ENCODE assay signal across 19 mouse cellular contexts in genomic region chr2:109985560-109985959, GRCm38 (mm10). TPM values are rescaled to one million over a fixed set of nuclear protein-coding genes. Genes with fewer than 3 reads are reported as not detected.
A peak's percentile ranks its signal among the peaks of the same experiment; 100 is the strongest.
DNase-seq lines count a peak whose midpoint lies in the region; ATAC-seq and TF ChIP-seq lines count a peak whose summit lies in the region.
"Had no signal": no experiment of that assay in that cellular context is flagged by ENCODE, and none has a peak within 500 bp of the region (broad histone marks: within the 10 kb centered on the region; RNA-seq: fewer than 3 reads in every experiment).

No protein-coding gene starts in this region.

- no peak for ATAC-seq in heart, embryonic 16.5 days (replicated peaks; ENCODE audit: extremely low read depth, insufficient read depth, low FRiP score)
- ATAC-seq in liver, embryonic 13.5 days (ENCODE audit: low read depth) = no peak
- ATAC-seq in embryonic facial prominence, embryonic 14.5 days (ENCODE audit: low read depth) = peak; percentile 66; the same call in 1 of the 2 replicates
- ATAC-seq: activated CD4-positive, CD25-positive, alpha-beta regulatory T cell, adult 4 months; inflammation-experienced regulatory T-cells, adult 6 months; lung, postnatal 0 days; midbrain, embryonic 16.5 days; Patski had no signal

- intact Hi-C loops in heart, adult 2 months (cut with DNase I) = no loop called here

- no peaks in the 10 kb centered on the region for H3K9me3 ChIP-seq in heart, embryonic 16.5 days (replicated peaks; ENCODE audit: control insufficient read depth, low read length)
- H3K9me3 ChIP-seq in liver, embryonic 13.5 days (replicated peaks) = no peaks in the 10 kb centered on the region
- H3K9me3 ChIP-seq in embryonic facial prominence, embryonic 14.5 days (ENCODE audit: control insufficient read depth, low read length) = no peaks in the 10 kb centered on the region
- H3K9me3 ChIP-seq: forebrain, embryonic 12.5 days had no signal

- H3K4me1 ChIP-seq in heart, embryonic 16.5 days (ENCODE audit: control insufficient read depth, insufficient read depth, low read length) = peaks cover 49% of the 10 kb centered on the region
- peaks cover 2% of the 10 kb centered on the region; the same call in 1 of the 2 replicates for H3K4me1 ChIP-seq in heart, adult 2 months (ENCODE audit: control insufficient read depth, insufficient read depth, low read length)
- H3K4me1 ChIP-seq in liver, embryonic 13.5 days (replicated peaks) = peaks cover 48% of the 10 kb centered on the region
- H3K4me1 ChIP-seq in embryonic facial prominence, embryonic 14.5 days (ENCODE audit: control insufficient read depth, insufficient read depth, low read length) = peaks cover 33% of the 10 kb centered on the region
- H3K4me1 ChIP-seq in olfactory bulb, adult 2 months (ENCODE audit: control insufficient read depth, insufficient read depth, low read length) = peaks cover 13% of the 10 kb centered on the region

- no peaks in the 10 kb centered on the region for H3K27me3 ChIP-seq in heart, embryonic 16.5 days (ENCODE audit: control insufficient read depth, insufficient read depth, low read length)
- no peaks in the 10 kb centered on the region for H3K27me3 ChIP-seq in heart, adult 2 months (ENCODE audit: control insufficient read depth, insufficient read depth, low read length)
- H3K27me3 ChIP-seq in liver, embryonic 13.5 days = no peaks in the 10 kb centered on the region
- H3K27me3 ChIP-seq in embryonic facial prominence, embryonic 14.5 days (replicated peaks; ENCODE audit: control insufficient read depth, insufficient read depth, low read length) = no peaks in the 10 kb centered on the region
- H3K27me3 ChIP-seq: Patski had no signal

- 41% methylated on average over 9 of the region's 9 CpGs for WGBS in heart, embryonic 16.5 days
- 64% methylated on average over 9 of the region's 9 CpGs for WGBS in heart, adult 2 months
- 67% methylated on average over 9 of the region's 9 CpGs for WGBS in liver, embryonic 13.5 days (ENCODE audit: insufficient replicate concordance)
- 54% methylated on average over 9 of the region's 9 CpGs for WGBS in embryonic facial prominence, embryonic 14.5 days
- 32% methylated on average over 9 of the region's 9 CpGs for WGBS in olfactory bulb, adult 2 months

- TF ChIP-seq POLR2A in heart, adult 2 months (IDR thresholded peaks at IDR 0.05; ENCODE audit: insufficient read depth, low read depth, low read length) = no peak
- TF ChIP-seq POLR2A in olfactory bulb, adult 2 months (IDR thresholded peaks at IDR 0.05; ENCODE audit: insufficient read depth, low read depth, low read length) = no peak

- H3K79me2 ChIP-seq in heart, adult 2 months (replicated peaks; ENCODE audit: control insufficient read depth, insufficient read depth, low read length) = peaks cover 2% of the 10 kb centered on the region; the same call in 1 of the 2 replicates

- no peak for TF ChIP-seq CTCF in heart, adult 2 months (IDR thresholded peaks at IDR 0.05)
- TF ChIP-seq CTCF in olfactory bulb, adult 2 months (IDR thresholded peaks at IDR 0.05; ENCODE audit: insufficient read depth, low read depth, low read length) = no peak

- H3K27ac ChIP-seq in heart, embryonic 16.5 days (ENCODE audit: low read length) = peak overlapping the region; percentile 42
- H3K27ac ChIP-seq in heart, adult 2 months = no peak overlapping the region
- peak overlapping the region; percentile 35; the same call in 1 of the 2 replicates for H3K27ac ChIP-seq in liver, embryonic 13.5 days
- peak overlapping the region; percentile 42 for H3K27ac ChIP-seq in embryonic facial prominence, embryonic 14.5 days (replicated peaks; ENCODE audit: low read depth, low read length)
- 0 out of 2 replicates have a peak overlapping the region, but pooled peaks have one; percentile 16 for H3K27ac ChIP-seq in olfactory bulb, adult 2 months (ENCODE audit: insufficient read depth, low read depth, low read length)
- H3K27ac ChIP-seq: forebrain, embryonic 12.5 days; kidney, postnatal 0 days; left cerebral cortex, adult 2 months had no signal

- no peak overlapping the region for H3K4me2 ChIP-seq in heart, embryonic 16.5 days (ENCODE audit: low read depth, low read length)
- H3K4me2 ChIP-seq in liver, embryonic 13.5 days = no peak overlapping the region
- H3K4me2 ChIP-seq in embryonic facial prominence, embryonic 14.5 days (ENCODE audit: low read depth, low read length) = no peak overlapping the region
- H3K4me2 ChIP-seq: forebrain, embryonic 12.5 days had no signal

- H3K36me3 ChIP-seq in heart, embryonic 16.5 days (ENCODE audit: control insufficient read depth, insufficient read depth) = no peaks in the 10 kb centered on the region
- H3K36me3 ChIP-seq in heart, adult 2 months (ENCODE audit: control insufficient read depth, insufficient read depth, low read length) = no peaks in the 10 kb centered on the region
- H3K36me3 ChIP-seq in liver, embryonic 13.5 days = no peaks in the 10 kb centered on the region
- H3K36me3 ChIP-seq in embryonic facial prominence, embryonic 14.5 days (ENCODE audit: control insufficient read depth, insufficient read depth, low read length) = no peaks in the 10 kb centered on the region
- H3K36me3 ChIP-seq: forebrain, embryonic 12.5 days had no signal

- H3K9ac ChIP-seq in heart, embryonic 16.5 days (ENCODE audit: low read length) = no peak overlapping the region
- H3K9ac ChIP-seq in heart, adult 2 months (ENCODE audit: low read depth, low read length) = no peak overlapping the region
- no peak overlapping the region for H3K9ac ChIP-seq in liver, embryonic 13.5 days
- no peak overlapping the region for H3K9ac ChIP-seq in embryonic facial prominence, embryonic 14.5 days (ENCODE audit: low read depth, low read length)
- H3K9ac ChIP-seq: forebrain, embryonic 12.5 days had no signal

- H3K4me3 ChIP-seq in heart, embryonic 16.5 days (ENCODE audit: low read length) = no peak overlapping the region
- H3K4me3 ChIP-seq in heart, adult 2 months = no peak overlapping the region
- H3K4me3 ChIP-seq in liver, embryonic 13.5 days (replicated peaks) = no peak overlapping the region
- no peak overlapping the region for H3K4me3 ChIP-seq in embryonic facial prominence, embryonic 14.5 days (ENCODE audit: low read depth, low read length)
- H3K4me3 ChIP-seq in olfactory bulb, adult 2 months (ENCODE audit: insufficient read depth, low read depth, low read length) = no peak overlapping the region
- H3K4me3 ChIP-seq: forebrain, embryonic 12.5 days; left cerebral cortex, adult 2 months had no signal

- DNase-seq in heart, adult 2 months = no peak
- DNase-seq in liver, embryonic 13.5 days = no peak
- no peak for DNase-seq in liver
- peak; percentile 70 for DNase-seq in embryonic facial prominence, embryonic 14.5 days (ENCODE audit: low spot score)
- no peak for DNase-seq in urinary bladder, postnatal 10 days (ENCODE audit: low spot score)
- DNase-seq: adrenal gland, postnatal 25 days; cerebellum, adult 2 months; spleen, adult 18-20 months; thymus, postnatal 14 days had no signal

- no peak for TF ChIP-seq EP300 in heart, adult 2 months (IDR thresholded peaks at IDR 0.05; ENCODE audit: insufficient read depth, low read depth, low read length)

RNA-seq across cellular contexts. Expression of gene Ccdc34, which starts 32.1 kb away (rescaled TPM):
- 26.4 TPM in 2 replicates for polyA plus RNA-seq in heart, embryonic 16.5 days (2015; fragmentation: Nextera tagmentation; extraction: Ambion mirVana)
- total RNA-seq in heart, adult 2 months (2021) = 1 to 10 TPM; 4.1 to 4.6 TPM
- polyA plus RNA-seq in heart, adult 2 months (2012; rRNA removed) = 1.8 and 2.3 TPM in 2 replicates
- polyA plus RNA-seq in liver, embryonic 13.5 days (2015; fragmentation: Nextera tagmentation; extraction: Ambion mirVana) = 26.2 and 34.1 TPM in 2 replicates
- polyA plus RNA-seq in embryonic facial prominence, embryonic 14.5 days (2014; fragmentation: Nextera tagmentation; extraction: Ambion mirVana) = 36.1 and 37.7 TPM in 2 replicates
- polyA plus RNA-seq in olfactory bulb, adult 2 months (2012; ENCODE audit: insufficient read depth, insufficient read length, low replicate concordance, missing spikeins) = not detected in 2 replicates
